Comparison of ENCODE assay signal across 24 mouse cellular contexts in genomic region chr3:97774861-97775260, GRCm38 (mm10).
DNase-seq lines count a peak whose midpoint lies in the region; ATAC-seq lines count a peak whose summit lies in the region.
"Had no signal": no experiment of that assay in that cellular context is flagged by ENCODE, and none has a peak within 500 bp of the region (broad histone marks: within the 10 kb centered on the region; RNA-seq: fewer than 3 reads in every experiment).

No protein-coding gene starts in this region.

- H3K36me3 ChIP-seq in splenic B cell, adult 2 months (ENCODE audit: control insufficient read depth, insufficient read depth, low read length, poor library complexity, severe bottlenecking), result no peaks in the 10 kb centered on the region
- H3K36me3 ChIP-seq: forebrain, embryonic 15.5 days; kidney, embryonic 15.5 days; limb, embryonic 13.5 days; liver, embryonic 12.5 days; midbrain, embryonic 15.5 days had no signal

- H3K27me3 ChIP-seq in splenic B cell, adult 2 months (ENCODE audit: control insufficient read depth, insufficient read depth, low read length, poor library complexity, severe bottlenecking), result no peaks in the 10 kb centered on the region
- H3K27me3 ChIP-seq: forebrain, embryonic 15.5 days; kidney, embryonic 15.5 days; limb, embryonic 13.5 days; liver, embryonic 12.5 days; midbrain, embryonic 15.5 days had no signal

- no peak for ATAC-seq in CD4-positive, CD25-positive, alpha-beta regulatory T cell, adult 4 months
- ATAC-seq: forebrain, embryonic 15.5 days; hindbrain, postnatal 0 days; liver, embryonic 12.5 days; midbrain, embryonic 15.5 days had no signal

- DNase-seq in CD4-positive, CD25-positive, alpha-beta regulatory T cell, adult 2 months (ENCODE audit: low read depth, low spot score), result peak; percentile 5
- DNase-seq in MEL-GATA-1-ER (ENCODE audit: extremely low read depth, low read depth), result peak; percentile 92
- peak; percentile 30 for DNase-seq in induced T-regulatory cell, adult 2 months (ENCODE audit: low read depth)
- peak; percentile 50 for DNase-seq in splenic B cell, adult 2 months (ENCODE audit: low read depth, low spot score)
- no peak for DNase-seq in adipocyte (ENCODE audit: low spot score)
- no peak for DNase-seq in right cerebral cortex, postnatal 25 days
- no peak for DNase-seq in gastrocnemius, postnatal 10 days
- DNase-seq: adrenal gland, adult 2 months; cerebellum, adult 11-12 months; cerebellum, postnatal 14 days; gastrocnemius, postnatal 14 days; heart, adult 2 months; heart, postnatal 4 days; kidney, adult 11 months; kidney, postnatal 4 days; lung, adult 2 months; right cerebral cortex, adult 18-20 months had no signal

Comparison
In these comparisons a context has a peak if more than half of its experiments do, and no peak if none do; other contexts are left out.
1. DNase-seq: peak in CD4-positive, CD25-positive, alpha-beta regulatory T cell, adult 2 months (single experiment), MEL-GATA-1-ER (single experiment), induced T-regulatory cell, adult 2 months (single experiment) and splenic B cell, adult 2 months (single experiment); none in adipocyte (single experiment), right cerebral cortex, postnatal 25 days (single experiment) and gastrocnemius, postnatal 10 days (single experiment).